Mouse (Mus musculus) heart, postnatal 0 days (tissue): ENCODE data around the gene Gpx3. TPM values are rescaled to one million over a fixed set of nuclear protein-coding genes. Genes with fewer than 3 reads are reported as not detected.

Source experiments
- ATAC-seq: fragments of 200-750 bp; cut with Nextera tagmentation; 2 replicates; pipeline ENCODE4 v1.8.0; 2017; ENCODE audit warnings: low read depth, moderate number of reproducible peaks, moderate library complexity; ENCODE audit not compliant: insufficient read depth
- DNase-seq: peaks from one replicate; pipeline ENCODE4 v3.0.0-alpha.2; 2016; ENCODE audit warnings: low spot score
- H3K27ac ChIP-seq: fragments of 300-500 bp; sonication (generic); 2 replicates; pipeline ENCODE4 v1.5.1; 2014; ENCODE audit warnings: low read depth, mild to moderate bottlenecking
- H3K27me3 ChIP-seq: fragments of 300-500 bp; sonication (generic); 2 replicates; pipeline ENCODE4 v1.6.1; 2014; ENCODE audit warnings: low read length, mixed read lengths; ENCODE audit not compliant: control insufficient read depth, insufficient read depth
- H3K36me3 ChIP-seq: fragments of 300-500 bp; sonication (generic); replicated peaks from 2 replicates; pipeline ENCODE4 v1.6.1; 2014; ENCODE audit warnings: low read length, mixed read lengths; ENCODE audit not compliant: control insufficient read depth, insufficient read depth
- H3K4me1 ChIP-seq: fragments of 300-500 bp; sonication (generic); 2 replicates; pipeline ENCODE4 v1.6.1; 2014; ENCODE audit warnings: antibody characterized with exemption; ENCODE audit not compliant: control insufficient read depth, insufficient read depth
- H3K4me2 ChIP-seq: fragments of 300-500 bp; sonication (generic); 2 replicates; pipeline ENCODE4 v1.6.1; 2014; ENCODE audit warnings: low read depth, mild to moderate bottlenecking, low read length, moderate library complexity
- H3K4me3 ChIP-seq: fragments of 300-500 bp; sonication (generic); 2 replicates; pipeline ENCODE4 v1.5.1; 2014; ENCODE audit warnings: low read depth, low read length
- H3K9ac ChIP-seq: fragments of 300-500 bp; sonication (generic); replicated peaks from 2 replicates; pipeline ENCODE4 v1.6.1; 2014; ENCODE audit warnings: low read depth, low read length, mixed read lengths
- H3K9me3 ChIP-seq: fragments of 300-500 bp; sonication (generic); replicated peaks from 2 replicates; pipeline ENCODE4 v1.6.1; 2016; ENCODE audit warnings: low read length; ENCODE audit not compliant: control insufficient read depth
- CTCF ChIP-seq: IDR thresholded peaks from 2 replicates; pipeline ENCODE4 v1.5.1; 2016; ENCODE audit warnings: antibody characterized with exemption, control low read depth, low read depth
- EP300 ChIP-seq: IDR thresholded peaks from 2 replicates; pipeline ENCODE4 v1.6.1; 2016; ENCODE audit warnings: antibody characterized with exemption, low read depth
- WGBS: fragments of 180-500 bp; shearing (Covaris S2); extraction: QIAGEN DNeasy Blood & Tissue Kit; methylation state at CpG from one replicate; pipeline ENCODE4 v1.1.7; 2014; 5-methylcytosine and 5-hydroxymethylcytosine counted together
- polyA plus RNA-seq: library from polyadenylated mRNA; unstranded; fragments of >200 nt; fragmentation: Nextera tagmentation; extraction: Ambion mirVana; gene quantifications from 2 replicates; pipeline ENCODE4 v1.2.1, GENCODE M21; 2015
- total RNA-seq: library from RNA; depleted of rRNA; stranded (reverse); fragments of >200 nt; gene quantifications from 2 replicates; pipeline ENCODE4 v1.2.3, GENCODE M21; 2014; ENCODE audit warnings: low replicate concordance

Gene Gpx3
- total and polyA plus RNA-seq, 2 experiments from 2014 or later: 114 to 788 TPM

- peaks cover 15% of the 10 kb centered on the region for H3K4me1 ChIP-seq
- no peak overlapping the region for H3K4me2 ChIP-seq
- no peak for TF ChIP-seq EP300
- TF ChIP-seq CTCF: no peak
- no peak overlapping the region for H3K4me3 ChIP-seq
- DNase-seq (no peak), ATAC-seq (no peak)
- WGBS: 82% methylated on average over 3 of the region's 3 CpGs
- H3K27me3 ChIP-seq: no peaks in the 10 kb centered on the region
- no peak overlapping the region for H3K27ac ChIP-seq
- H3K36me3 ChIP-seq: peaks cover 21% of the 10 kb centered on the region
- H3K9ac ChIP-seq: no peak overlapping the region
- H3K9me3 ChIP-seq: no peaks in the 10 kb centered on the region
Measured at GRCm38 (mm10) chr11:54905086-54905485, 2.8 kb downstream of the Gpx3 start.

- no peak overlapping the region for H3K9ac ChIP-seq
- H3K9me3 ChIP-seq: no peaks in the 10 kb centered on the region
- no peak overlapping the region for H3K4me3 ChIP-seq
- ATAC-seq (no peak), DNase-seq (no peak)
- no peak overlapping the region for H3K4me2 ChIP-seq
- 30% methylated on average over 4 of the region's 4 CpGs for WGBS
- H3K27ac ChIP-seq: peak overlapping the region; percentile 55
- no peak for TF ChIP-seq EP300
- TF ChIP-seq CTCF: no peak
- no peaks in the 10 kb centered on the region for H3K27me3 ChIP-seq
- H3K4me1 ChIP-seq: peaks cover 15% of the 10 kb centered on the region
- peaks cover 30% of the 10 kb centered on the region for H3K36me3 ChIP-seq
Measured at GRCm38 (mm10) chr11:54905931-54906330, 3.7 kb downstream of the Gpx3 start.

GRCm38 (mm10) chr11:54906466-54906865 lies 4.2 kb downstream of the Gpx3 start:
- peak overlapping the region; percentile 55 for H3K27ac ChIP-seq

GRCm38 (mm10) chr11:54907259-54907658 lies 5.0 kb downstream of the Gpx3 start:
- no peaks in the 10 kb centered on the region for H3K9me3 ChIP-seq
- H3K4me2 ChIP-seq: no peak overlapping the region
- peaks cover 42% of the 10 kb centered on the region for H3K36me3 ChIP-seq
- no peak for TF ChIP-seq EP300
- no peak for TF ChIP-seq CTCF
- DNase-seq (no peak), ATAC-seq (no peak)
- H3K9ac ChIP-seq: no peak overlapping the region
- H3K27ac ChIP-seq: no peak overlapping the region
- no peaks in the 10 kb centered on the region for H3K27me3 ChIP-seq
- WGBS: 92% methylated on average over 5 of the region's 5 CpGs
- peaks cover 15% of the 10 kb centered on the region for H3K4me1 ChIP-seq
- H3K4me3 ChIP-seq: no peak overlapping the region

More at GRCm38 (mm10) chr11:54906466-54906865, 4.2 kb downstream of the Gpx3 start:
- H3K4me3 ChIP-seq: no peak overlapping the region
- peaks cover 15% of the 10 kb centered on the region for H3K4me1 ChIP-seq
- ATAC-seq (no peak), DNase-seq (no peak)
- peaks cover 35% of the 10 kb centered on the region for H3K36me3 ChIP-seq
- no peak for TF ChIP-seq CTCF
- H3K9me3 ChIP-seq: no peaks in the 10 kb centered on the region
- no peak overlapping the region for H3K4me2 ChIP-seq
- WGBS: 43% methylated on average over 4 of the region's 4 CpGs
- H3K27me3 ChIP-seq: no peaks in the 10 kb centered on the region
- H3K9ac ChIP-seq: no peak overlapping the region

- H3K4me2 ChIP-seq: no peak overlapping the region
- no peak overlapping the region for H3K4me3 ChIP-seq
- no peak for ATAC-seq
- no peaks in the 10 kb centered on the region for H3K27me3 ChIP-seq
- no peak for TF ChIP-seq CTCF
- TF ChIP-seq EP300: no peak
- H3K9me3 ChIP-seq: no peaks in the 10 kb centered on the region
- peaks cover 57% of the 10 kb centered on the region for H3K36me3 ChIP-seq
- 86% methylated on average over 11 of the region's 11 CpGs for WGBS
- H3K4me1 ChIP-seq: peaks cover 9% of the 10 kb centered on the region
- DNase-seq: no peak
- H3K27ac ChIP-seq: no peak overlapping the region
- H3K9ac ChIP-seq: no peak overlapping the region
Measured at GRCm38 (mm10) chr11:54909273-54909672, 7.0 kb downstream of the Gpx3 start.

- no peak overlapping the region for H3K27ac ChIP-seq
- H3K27me3 ChIP-seq: no peaks in the 10 kb centered on the region
- peaks cover 66% of the 10 kb centered on the region for H3K36me3 ChIP-seq
- ATAC-seq: no peak
- H3K4me3 ChIP-seq: no peak overlapping the region
- no peak for DNase-seq
- H3K9ac ChIP-seq: no peak overlapping the region
- H3K9me3 ChIP-seq: no peaks in the 10 kb centered on the region
- WGBS: 83% methylated on average over 12 of the region's 12 CpGs
- no peak overlapping the region for H3K4me2 ChIP-seq
- peaks cover 9% of the 10 kb centered on the region for H3K4me1 ChIP-seq
- TF ChIP-seq CTCF (no peak), EP300 (no peak)
Measured at GRCm38 (mm10) chr11:54910081-54910665, 7.9 kb downstream of the Gpx3 start.
